Mouse (Mus musculus) CH12.LX (cell line): ENCODE measurements around the gene Kdm4b. TPM values are rescaled to one million over a fixed set of nuclear protein-coding genes. Genes with fewer than 3 reads are reported as not detected.
A peak's percentile ranks its signal among the peaks of the same experiment; 100 is the strongest.

ENCODE experiments used
- DNase-seq: peaks from one replicate; pipeline ENCODE4 v3.0.0-alpha.2; 2013; ENCODE audit errors: extremely low read depth
- H3K27ac ChIP-seq: 2 replicates; pipeline ENCODE4 v1.5.1; 2012; ENCODE audit warnings: low read depth, mild to moderate bottlenecking, control low read depth, moderate library complexity; ENCODE audit not compliant: insufficient read depth
- H3K27me3 ChIP-seq: replicated peaks from 2 replicates; pipeline ENCODE3; 2012; ENCODE audit warnings: inconsistent platforms
- H3K36me3 ChIP-seq, 2 experiments: replicated peaks in 1 of 2; 2 replicates each; pipeline versions ENCODE3 to v1.6.1; 2012; ENCODE audit warnings: inconsistent platforms in 1 of 2, low read length in 1 of 2, mild to moderate bottlenecking in 1 of 2, mixed read lengths in 1 of 2, moderate library complexity in 1 of 2; ENCODE audit not compliant: control insufficient read depth in 1 of 2, insufficient read depth in 1 of 2
- H3K4me1 ChIP-seq, 2 experiments: 2 replicates each; pipeline ENCODE4 v1.6.1; 2012; ENCODE audit warnings: inconsistent platforms in 1 of 2, moderate library complexity in 1 of 2; ENCODE audit not compliant: insufficient read depth in 2 of 2, control insufficient read depth in 1 of 2
- H3K4me2 ChIP-seq: 2 replicates; pipeline ENCODE4 v1.6.1; 2012; ENCODE audit warnings: low read depth, mild to moderate bottlenecking, control low read depth; ENCODE audit not compliant: poor library complexity, insufficient read depth, severe bottlenecking
- H3K4me3 ChIP-seq, 3 experiments: fragments of 150-350 bp in 1 of 3; sonication (generic) in 1 of 3; replicated peaks in 1 of 3; 2 replicates each; pipeline versions ENCODE3 to v1.5.1; 2011 to 2012; ENCODE audit warnings: low read depth in 2 of 3, low read length in 2 of 3, mild to moderate bottlenecking in 2 of 3, moderate library complexity in 2 of 3, control low read depth in 1 of 3, improper control_type of control experiment in 1 of 3, inconsistent platforms in 1 of 3, mixed read lengths in 1 of 3; ENCODE audit not compliant: poor library complexity in 1 of 3
- H3K79me2 ChIP-seq: replicated peaks from 2 replicates; pipeline ENCODE4 v1.6.1; 2012; ENCODE audit warnings: mild to moderate bottlenecking, moderate library complexity; ENCODE audit not compliant: control insufficient read depth, poor library complexity, insufficient read depth, severe bottlenecking; ENCODE audit errors: extremely low read depth
- H3K9ac ChIP-seq: 2 replicates; pipeline ENCODE4 v1.6.1; 2012; ENCODE audit warnings: low read depth, mild to moderate bottlenecking, control low read depth, moderate library complexity; ENCODE audit not compliant: insufficient read depth
- H3K9me3 ChIP-seq: replicated peaks from 2 replicates; pipeline ENCODE3; 2012; ENCODE audit warnings: low read length, inconsistent platforms, mixed read lengths
- BHLHE40 ChIP-seq: IDR thresholded peaks from 2 replicates; pipeline ENCODE4 v1.6.1; 2011; ENCODE audit warnings: mild to moderate bottlenecking, low read depth, low read length, improper control_type of control experiment
- CHD1 ChIP-seq: IDR thresholded peaks from 2 replicates; pipeline ENCODE4 v1.6.1; 2012; ENCODE audit warnings: low read depth, low read length, improper control_type of control experiment, inconsistent platforms
- ETS1 ChIP-seq: conservative IDR thresholded peaks from 2 replicates; pipeline ENCODE4 v1.6.1; 2012; ENCODE audit warnings: low read depth, mild to moderate bottlenecking, inconsistent platforms, low read length, improper control_type of control experiment, moderate library complexity
- IRF4 ChIP-seq: IDR thresholded peaks from 2 replicates; pipeline ENCODE4 v1.6.1; 2014; ENCODE audit warnings: low read depth, mild to moderate bottlenecking, inconsistent platforms, low read length, improper control_type of control experiment
- MAX ChIP-seq: IDR thresholded peaks from 2 replicates; pipeline ENCODE4 v1.6.1; 2011; ENCODE audit warnings: low read length, improper control_type of control experiment
- MAZ ChIP-seq: IDR thresholded peaks from 2 replicates; pipeline ENCODE4 v1.6.1; 2012; ENCODE audit warnings: low read depth, mild to moderate bottlenecking, inconsistent platforms, low read length, improper control_type of control experiment, moderate library complexity
- MXI1 ChIP-seq: IDR thresholded peaks from 2 replicates; pipeline ENCODE4 v1.6.1; 2011; ENCODE audit warnings: mild to moderate bottlenecking, low read depth, low read length, improper control_type of control experiment
- MYC ChIP-seq: IDR thresholded peaks from 2 replicates; pipeline ENCODE4 v1.6.1; 2011; ENCODE audit warnings: low read depth, mild to moderate bottlenecking, improper control_type of control experiment, low read length
- POLR2AphosphoS2 ChIP-seq: IDR thresholded peaks from 2 replicates; pipeline ENCODE4 v1.6.1; 2011; ENCODE audit warnings: low read depth, low read length, improper control_type of control experiment
- SIN3A ChIP-seq: IDR thresholded peaks from 2 replicates; pipeline ENCODE4 v1.6.1; 2012; ENCODE audit warnings: low read length, improper control_type of control experiment, inconsistent platforms
- dilution Hi-C: fragments of 300-500 bp; cut with MboI; formaldehyde crosslinking; loops from 2 replicates; pipeline ENCODE4 v1.14.3; 2020; ENCODE audit warnings: low sequenced_read_pairs; ENCODE audit not compliant: extremely low pct_unique_long_range_greater_than_20kb, extremely low pct_ligation_motif_present
- in situ Hi-C: fragments of 300-500 bp; cut with MboI; formaldehyde crosslinking; loops from 3 replicates; pipeline ENCODE4 v1.14.3; 2019; ENCODE audit warnings: low sequenced_read_pairs, low pct_ligation_motif_present, low pct_unique_long_range_greater_than_20kb, mixed read lengths
- polyA plus RNA-seq: library from polyadenylated mRNA; unstranded; fragments of >175 nt; gene quantifications from 2 replicates; pipeline ENCODE4 v1.2.1, GENCODE M21; 2012; ENCODE audit warnings: low read depth; ENCODE audit not compliant: insufficient read length
- total RNA-seq, 2 experiments: library from RNA; depleted of rRNA; stranded (reverse); fragments of 300-350 nt in 1 of 2; fragments of >200 nt in 1 of 2; gene quantifications; 2 replicates each; pipeline ENCODE4 v1.2.3; 2012 to 2014

Gene Kdm4b
- total and polyA plus RNA-seq, 3 experiments, result 12.3 to 19.5 (median 14.2) TPM

- in situ Hi-C loops (no loop called here), dilution Hi-C loops (no loop called here)
- Histone ChIP-seq H3K27me3 (no peaks in the 10 kb centered on the region), H3K79me2 (no peaks in the 10 kb centered on the region), H3K36me3 (peaks cover 28 to 93% of the 10 kb centered on the region in 2 experiments), H3K9ac (no peak overlapping the region), H3K4me2 (no peak overlapping the region), H3K4me3 (no peak overlapping the region), H3K4me1 (peaks cover 3 to 10% of the 10 kb centered on the region in 2 experiments; a peak in 3 of 4 replicates)
- no peak for TF ChIP-seq MXI1
- no peak for TF ChIP-seq CHD1
- TF ChIP-seq, all 38 proteins: peak for 0
- no peak overlapping the region for H3K27ac ChIP-seq
- DNase-seq, result peak; percentile 10
- no peaks in the 10 kb centered on the region for H3K9me3 ChIP-seq
Measured at GRCm38 (mm10) chr17:56381183-56381582, 55.3 kb downstream of the Kdm4b start.

- in situ Hi-C loops (no loop called here), dilution Hi-C loops (no loop called here)
- peaks cover 3 to 10% of the 10 kb centered on the region in 2 experiments; a peak in 3 of 4 replicates for H3K4me1 ChIP-seq
- H3K4me3 ChIP-seq, result no peak overlapping the region
- no peak for TF ChIP-seq MAX
- no peak for TF ChIP-seq ETS1
- no peak for TF ChIP-seq MXI1
- TF ChIP-seq MAZ, result no peak
- no peak for TF ChIP-seq BHLHE40
- TF ChIP-seq IRF4, result no peak
- no peak for TF ChIP-seq CHD1
- TF ChIP-seq SIN3A, result no peak
- H3K9me3 ChIP-seq, result no peaks in the 10 kb centered on the region
- peaks cover 31 to 92% of the 10 kb centered on the region in 2 experiments for H3K36me3 ChIP-seq
- no peak overlapping the region for H3K9ac ChIP-seq
- H3K79me2 ChIP-seq, result no peaks in the 10 kb centered on the region
- DNase-seq, result no peak
- H3K4me2 ChIP-seq, result no peak overlapping the region
- H3K27ac ChIP-seq, result no peak overlapping the region
- no peaks in the 10 kb centered on the region for H3K27me3 ChIP-seq
Measured at GRCm38 (mm10) chr17:56382997-56383396, 57.1 kb downstream of the Kdm4b start.

GRCm38 (mm10) chr17:56384903-56385302 lies 59.0 kb downstream of the Kdm4b start:
- Histone ChIP-seq H3K4me2 (no peak overlapping the region), H3K79me2 (no peaks in the 10 kb centered on the region), H3K36me3 (peaks cover 39 to 92% of the 10 kb centered on the region in 2 experiments), H3K9ac (no peak overlapping the region), H3K4me1 (peaks cover 3 to 10% of the 10 kb centered on the region in 2 experiments; a peak in 3 of 4 replicates), H3K4me3 (no peak overlapping the region), H3K9me3 (no peaks in the 10 kb centered on the region), H3K27me3 (no peaks in the 10 kb centered on the region), H3K27ac (no peak overlapping the region)
- in situ Hi-C loops, result no loop called here
- TF ChIP-seq MYC (no peak), POLR2AphosphoS2 (no peak)
- dilution Hi-C loops, result no loop called here
- no peak for DNase-seq
